Mouse (Mus musculus) liver, embryonic 14.5 days (tissue): ENCODE measurements around the gene Gm21905. TPM values are rescaled to one million over a fixed set of nuclear protein-coding genes. Genes with fewer than 3 reads are reported as not detected.

ENCODE experiments used
- ATAC-seq: fragments of 200-750 bp; cut with Nextera tagmentation; 2 replicates; pipeline ENCODE4 v1.8.0; 2017; ENCODE audit warnings: moderate number of reproducible peaks, mild to moderate bottlenecking, moderate library complexity; ENCODE audit not compliant: insufficient read depth
- DNase-seq, 3 experiments: peaks; one replicate each; pipeline ENCODE4 v3.0.0-alpha.2; 2012 to 2013; ENCODE audit warnings: low read depth in 3 of 3, low spot score in 3 of 3
- H3K27ac ChIP-seq: fragments of 300-500 bp; sonication (generic); 2 replicates; pipeline ENCODE4 v1.5.1; 2014; ENCODE audit warnings: moderate library complexity, mild to moderate bottlenecking, control low read depth, inconsistent platforms
- H3K27me3 ChIP-seq: fragments of 300-500 bp; sonication (generic); 2 replicates; pipeline ENCODE4 v1.6.1; 2014; ENCODE audit warnings: mild to moderate bottlenecking, low read length, moderate library complexity; ENCODE audit not compliant: control insufficient read depth, insufficient read depth
- H3K36me3 ChIP-seq: fragments of 300-500 bp; sonication (generic); replicated peaks from 2 replicates; pipeline ENCODE4 v1.6.1; 2014; ENCODE audit warnings: low read depth; ENCODE audit not compliant: control insufficient read depth, insufficient read depth
- H3K4me1 ChIP-seq, 2 experiments: fragments of 200-500 bp in 1 of 2; fragments of 300-500 bp in 1 of 2; sonication (generic) in 1 of 2; replicated peaks; 2 replicates each; pipeline ENCODE4 v1.6.1; 2012 to 2014; ENCODE audit warnings: antibody characterized with exemption in 1 of 2, inconsistent platforms in 1 of 2, low read length in 1 of 2; ENCODE audit not compliant: control insufficient read depth in 2 of 2, insufficient read depth in 2 of 2
- H3K4me2 ChIP-seq: fragments of 300-500 bp; sonication (generic); 2 replicates; pipeline ENCODE4 v1.6.1; 2014; ENCODE audit warnings: low read depth, mild to moderate bottlenecking, control low read depth, moderate library complexity
- H3K4me3 ChIP-seq, 2 experiments: fragments of 200-500 bp in 1 of 2; fragments of 300-500 bp in 1 of 2; sonication (generic) in 1 of 2; 2 replicates each; pipeline ENCODE4 v1.5.1; 2012 to 2014; ENCODE audit warnings: low read depth in 2 of 2, low read length in 2 of 2, mild to moderate bottlenecking in 2 of 2, control low read depth in 1 of 2, inconsistent platforms in 1 of 2, moderate library complexity in 1 of 2; ENCODE audit not compliant: insufficient read depth in 1 of 2
- H3K9ac ChIP-seq: fragments of 300-500 bp; sonication (generic); replicated peaks from 2 replicates; pipeline ENCODE4 v1.6.1; 2014; ENCODE audit warnings: mild to moderate bottlenecking, control low read depth, moderate library complexity
- H3K9me3 ChIP-seq: fragments of 300-500 bp; sonication (generic); 2 replicates; pipeline ENCODE4 v1.6.1; 2016; ENCODE audit warnings: low read length, mixed read lengths; ENCODE audit not compliant: control insufficient read depth
- CTCF ChIP-seq: IDR thresholded peaks from 2 replicates; pipeline ENCODE4 v1.5.1; 2016; ENCODE audit warnings: antibody characterized with exemption, low read depth, control low read depth
- EP300 ChIP-seq: IDR thresholded peaks from 2 replicates; pipeline ENCODE4 v1.6.1; 2016; ENCODE audit warnings: antibody characterized with exemption, low read depth
- WGBS: fragments of 180-500 bp; shearing (Covaris S2); extraction: QIAGEN DNeasy Blood & Tissue Kit; methylation state at CpG from one replicate; pipeline ENCODE4 v1.1.7; 2014; ENCODE audit not compliant: insufficient replicate concordance; 5-methylcytosine and 5-hydroxymethylcytosine counted together
- polyA plus RNA-seq, 2 experiments: library from polyadenylated mRNA; depleted of rRNA in 1 of 2; stranded (reverse) in 1 of 2; unstranded in 1 of 2; fragments of >200 nt; fragmentation: Nextera tagmentation in 1 of 2; extraction: Ambion mirVana in 1 of 2; gene quantifications; 2 replicates each; pipeline versions ENCODE4 v1.2.1 to v1.2.3; 2012 to 2014

The Gm21905 gene
- polyA plus RNA-seq (2012; rRNA removed) (not detected in 2 replicates), polyA plus RNA-seq (2014; fragmentation: Nextera tagmentation; extraction: Ambion mirVana) (not detected in 2 replicates)

DNA sequence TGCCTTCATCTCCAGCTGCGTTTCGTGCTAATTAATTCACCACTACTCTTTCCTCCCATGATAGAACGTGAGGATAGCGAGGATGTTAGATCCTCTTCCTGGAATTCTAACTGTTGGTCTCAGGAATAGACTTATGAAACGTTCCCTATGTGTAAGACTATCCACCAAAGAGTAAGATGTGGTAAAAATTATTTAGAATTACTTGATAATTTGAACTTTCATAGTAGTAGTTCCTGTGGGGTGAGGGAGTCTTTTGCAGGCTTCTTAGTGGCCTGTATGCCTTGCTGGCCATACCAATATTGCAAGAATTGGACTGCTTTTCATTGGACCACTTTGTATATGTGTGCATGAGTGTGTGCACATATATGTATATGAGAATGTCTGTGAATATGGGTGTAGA, at the start of gene Gm21905:
TSS of gene Gm21905 (minus strand) at position 101 of the 400 bp plus-strand sequence.
- Histone ChIP-seq H3K27me3 (no peaks in the 10 kb centered on the region), H3K4me3 (no peak within 1 kb of the TSS), H3K4me2 (no peak within 1 kb of the TSS), H3K36me3 (no peaks in the 10 kb centered on the region), H3K4me1 (peaks cover 0 to 4% of the 10 kb centered on the region in 2 experiments; a peak in 2 of 4 replicates), H3K9me3 (no peaks in the 10 kb centered on the region), H3K9ac (no peak within 1 kb of the TSS), H3K27ac (no peak within 1 kb of the TSS)
- TF ChIP-seq EP300 (no peak), CTCF (no peak)
- WGBS = 62% methylated on average over 5 of the region's 5 CpGs
- DNase-seq (no peak), ATAC-seq (no peak)

DNA sequence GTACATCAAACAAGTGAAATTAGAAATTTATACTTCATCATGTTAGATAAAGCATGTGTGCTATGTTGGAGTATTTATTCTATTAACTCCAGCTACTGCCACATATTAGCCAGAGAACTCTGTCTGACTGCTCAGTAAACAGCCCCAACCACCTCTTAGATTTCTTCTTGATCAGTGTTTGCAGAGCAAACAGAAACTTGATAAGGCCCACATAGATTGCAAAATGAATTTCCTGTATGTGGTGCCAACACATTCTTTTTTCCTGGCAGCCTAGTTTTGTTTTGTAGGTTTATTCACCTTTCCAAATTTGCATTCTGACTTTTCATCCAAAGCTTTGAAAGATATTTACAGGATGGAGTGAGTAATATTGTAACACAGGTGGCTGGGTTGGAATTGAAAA, 44.2 kb upstream of the Gm21905 start:
- no peak overlapping the region for H3K4me2 ChIP-seq
- DNase-seq (no peak), ATAC-seq (no peak)
- H3K9ac ChIP-seq = no peak overlapping the region
- H3K4me1 ChIP-seq = no peaks in the 10 kb centered on the region
- no peaks in the 10 kb centered on the region for H3K9me3 ChIP-seq
- TF ChIP-seq EP300 = no peak
- no peak for TF ChIP-seq CTCF
- H3K36me3 ChIP-seq = no peaks in the 10 kb centered on the region
- no peaks in the 10 kb centered on the region for H3K27me3 ChIP-seq
- no peak overlapping the region for H3K4me3 ChIP-seq
- H3K27ac ChIP-seq = no peak overlapping the region

DNA sequence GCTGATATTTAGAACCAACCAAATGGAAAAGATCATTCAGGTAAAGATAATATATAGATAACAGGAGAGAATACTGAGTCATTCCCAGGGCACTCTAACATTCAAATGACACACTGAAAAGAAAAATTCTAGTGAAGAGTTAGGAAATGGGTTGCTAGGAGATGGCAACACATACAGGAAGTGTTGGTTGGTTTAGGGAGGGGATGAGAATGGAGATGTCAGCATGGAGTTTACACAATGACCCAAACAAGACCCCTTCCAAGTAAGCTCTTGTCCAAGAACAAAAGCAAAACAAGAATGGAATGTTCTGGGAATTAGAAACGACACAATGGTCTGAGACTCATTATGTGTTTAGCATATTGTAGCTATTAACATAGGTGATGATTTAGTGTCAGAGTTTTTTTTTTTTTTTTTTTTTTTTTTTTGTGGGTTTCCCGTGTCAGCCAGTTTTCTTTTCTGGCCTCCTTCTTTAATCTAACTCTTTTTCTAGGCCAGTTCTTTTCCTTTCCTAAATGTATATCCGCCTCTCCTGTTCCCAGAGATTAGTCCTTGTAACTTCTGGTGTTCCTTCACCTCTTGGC, 35.8 kb upstream of the Gm21905 start:
- Histone ChIP-seq H3K4me1 (no peaks in the 10 kb centered on the region), H3K9me3 (no peaks in the 10 kb centered on the region), H3K4me3 (no peak overlapping the region), H3K27me3 (no peaks in the 10 kb centered on the region), H3K27ac (no peak overlapping the region), H3K9ac (no peak overlapping the region), H3K36me3 (no peaks in the 10 kb centered on the region), H3K4me2 (no peak overlapping the region)
- 28% methylated on average over 3 of the region's 3 CpGs for WGBS
- ATAC-seq (no peak), DNase-seq (no peak)
- TF ChIP-seq EP300 (no peak), CTCF (no peak)

- no peaks in the 10 kb centered on the region for H3K9me3 ChIP-seq
These were observed 23.3 kb upstream of the Gm21905 start for GRCm38 (mm10) chr5:67969536-67969935.

GRCm38 (mm10) chr5:67961708-67962629, 15.7 kb upstream of the Gm21905 start:
- no peak for ATAC-seq
- no peak overlapping the region for H3K4me3 ChIP-seq
- H3K9ac ChIP-seq = no peak overlapping the region
- H3K9me3 ChIP-seq = no peaks in the 10 kb centered on the region
- H3K4me1 ChIP-seq = no peaks in the 10 kb centered on the region
- 53% methylated on average over 7 of the region's 7 CpGs for WGBS
- no peak overlapping the region for H3K27ac ChIP-seq
- no peaks in the 10 kb centered on the region for H3K27me3 ChIP-seq
- TF ChIP-seq CTCF (no peak), EP300 (no peak)
- no peak for DNase-seq
- H3K36me3 ChIP-seq = no peaks in the 10 kb centered on the region
- H3K4me2 ChIP-seq = no peak overlapping the region

More at GRCm38 (mm10) chr5:67969536-67969935, 23.3 kb upstream of the Gm21905 start:
- Histone ChIP-seq H3K27me3 (no peaks in the 10 kb centered on the region), H3K36me3 (no peaks in the 10 kb centered on the region), H3K4me2 (no peak overlapping the region), H3K4me1 (no peaks in the 10 kb centered on the region), H3K9ac (no peak overlapping the region), H3K4me3 (no peak overlapping the region), H3K27ac (no peak overlapping the region)
- ATAC-seq = no peak
- DNase-seq = no peak
- WGBS = 64% methylated on average over 7 of the region's 7 CpGs
- TF ChIP-seq EP300 (no peak), CTCF (no peak)
